Mouse (Mus musculus): ENCODE results near the gene Gm10719. TPM values are rescaled to one million over a fixed set of nuclear protein-coding genes. Genes with fewer than 3 reads are reported as not detected.
"Not testable (repeated sequence)": the region's sequence is repeated elsewhere in the genome, so short reads cannot be mapped to it uniquely, and the experiment has no call there.

Gene Gm10719
- polyA plus RNA-seq (2014; fragmentation: Nextera tagmentation; extraction: Ambion mirVana): not detected in 2 replicates

DNA sequence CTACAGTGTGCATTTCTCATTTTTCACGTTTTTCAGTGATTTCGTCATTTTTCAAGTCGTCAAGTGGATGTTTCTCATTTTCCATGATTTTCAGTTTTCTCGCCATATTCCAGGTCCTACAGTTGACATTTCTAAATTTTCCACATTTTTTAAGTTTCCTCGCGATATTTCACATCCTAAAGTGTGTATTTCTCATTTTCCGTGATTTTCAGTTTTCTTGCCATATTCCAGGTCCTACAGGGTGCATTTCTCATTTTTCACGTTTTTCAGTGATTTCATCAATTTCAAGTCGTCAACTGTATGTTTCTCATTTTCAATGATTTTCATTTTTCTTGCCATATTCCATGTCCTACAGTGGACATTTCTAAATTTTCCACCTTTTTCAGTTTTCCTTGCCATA is at the start of gene Gm10719:
TSS of gene Gm10719 (plus strand) at position 301 of the 400 bp plus-strand sequence.
- H3K4me2 ChIP-seq (ENCODE audit: low read length); H3K9ac ChIP-seq (ENCODE audit: low read length); DNase-seq (ENCODE audit: low spot score); H3K9me3 ChIP-seq (replicated peaks; ENCODE audit: control insufficient read depth, low read length); ATAC-seq; H3K36me3 ChIP-seq (ENCODE audit: control insufficient read depth, insufficient read depth, low read length); H3K27me3 ChIP-seq (replicated peaks; ENCODE audit: control insufficient read depth, insufficient read depth, low read length); H3K4me1 ChIP-seq (ENCODE audit: control insufficient read depth, insufficient read depth, low read length); H3K4me3 ChIP-seq (ENCODE audit: low read depth, low read length); H3K27ac ChIP-seq (ENCODE audit: low read depth, low read length): not testable (repeated sequence)
- WGBS: 80% methylated on average over 1 of the region's 9 CpGs

DNA sequence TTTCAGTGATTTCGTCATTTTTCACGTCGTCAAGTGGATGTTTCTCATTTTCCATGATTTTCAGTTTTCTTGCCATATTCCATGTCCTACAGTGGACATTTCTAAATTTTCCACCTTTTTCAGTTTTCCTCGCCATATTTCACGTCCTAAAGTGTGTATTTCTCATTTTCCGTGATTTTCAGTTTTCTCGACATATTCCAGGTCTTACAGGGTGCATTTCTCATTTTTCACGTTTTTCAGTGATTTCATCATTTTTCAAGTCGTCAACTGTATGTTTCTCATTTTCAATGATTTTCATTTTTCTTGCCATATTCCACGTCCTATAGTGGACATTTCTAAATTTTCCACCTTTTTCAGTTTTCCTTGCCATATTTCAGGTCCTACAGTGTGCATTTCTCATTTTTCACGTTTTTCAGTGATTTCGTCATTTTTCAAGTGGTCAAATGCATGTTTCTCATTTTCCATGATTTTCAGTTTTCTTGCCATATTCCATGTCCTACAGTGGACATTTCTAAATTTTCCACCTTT is 16.7 kb upstream of the Gm10719 start, which contains the start of gene Gm10722:
TSS of gene Gm10722 (plus strand) at position 478 of the 528 bp plus-strand sequence.
- peak; percentile 12 for DNase-seq (ENCODE audit: low spot score)
- not testable (repeated sequence) for H3K36me3 ChIP-seq (ENCODE audit: control insufficient read depth, insufficient read depth, low read length); H3K27me3 ChIP-seq (replicated peaks; ENCODE audit: control insufficient read depth, insufficient read depth, low read length); H3K9ac ChIP-seq (ENCODE audit: low read length); H3K9me3 ChIP-seq (replicated peaks; ENCODE audit: control insufficient read depth, low read length); H3K4me1 ChIP-seq (ENCODE audit: control insufficient read depth, insufficient read depth, low read length); H3K27ac ChIP-seq (ENCODE audit: low read depth, low read length); ATAC-seq; H3K4me3 ChIP-seq (ENCODE audit: low read depth, low read length); H3K4me2 ChIP-seq (ENCODE audit: low read length)
- WGBS: 70% methylated on average over 12 of the region's 12 CpGs

DNA sequence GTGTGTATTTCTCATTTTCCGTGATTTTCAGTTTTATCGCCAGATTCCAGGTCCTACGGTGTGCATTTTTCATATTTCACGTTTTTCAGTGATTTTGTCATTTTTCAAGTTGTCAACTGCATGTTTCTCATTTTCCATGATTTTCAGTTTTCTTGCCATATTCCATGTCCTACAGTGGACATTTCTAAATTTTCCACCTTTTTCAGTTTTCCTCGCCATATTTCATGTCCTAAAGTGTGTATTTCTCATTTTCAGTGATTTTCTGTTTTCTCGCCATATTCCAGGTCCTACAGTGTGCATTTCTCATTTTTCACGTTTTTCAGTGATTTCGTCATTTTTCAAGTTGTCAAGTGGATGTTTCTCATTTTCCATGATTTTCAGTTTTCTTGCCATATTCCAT is 16.2 kb upstream of the Gm10719 start:
- not testable (repeated sequence) for H3K9ac ChIP-seq (ENCODE audit: low read length); H3K36me3 ChIP-seq (ENCODE audit: control insufficient read depth, insufficient read depth, low read length); H3K4me3 ChIP-seq (ENCODE audit: low read depth, low read length); H3K27me3 ChIP-seq (replicated peaks; ENCODE audit: control insufficient read depth, insufficient read depth, low read length); DNase-seq (ENCODE audit: low spot score); H3K4me1 ChIP-seq (ENCODE audit: control insufficient read depth, insufficient read depth, low read length); H3K9me3 ChIP-seq (replicated peaks; ENCODE audit: control insufficient read depth, low read length); H3K4me2 ChIP-seq (ENCODE audit: low read length); ATAC-seq; H3K27ac ChIP-seq (ENCODE audit: low read depth, low read length)
- 65% methylated on average over 8 of the region's 8 CpGs for WGBS

DNA sequence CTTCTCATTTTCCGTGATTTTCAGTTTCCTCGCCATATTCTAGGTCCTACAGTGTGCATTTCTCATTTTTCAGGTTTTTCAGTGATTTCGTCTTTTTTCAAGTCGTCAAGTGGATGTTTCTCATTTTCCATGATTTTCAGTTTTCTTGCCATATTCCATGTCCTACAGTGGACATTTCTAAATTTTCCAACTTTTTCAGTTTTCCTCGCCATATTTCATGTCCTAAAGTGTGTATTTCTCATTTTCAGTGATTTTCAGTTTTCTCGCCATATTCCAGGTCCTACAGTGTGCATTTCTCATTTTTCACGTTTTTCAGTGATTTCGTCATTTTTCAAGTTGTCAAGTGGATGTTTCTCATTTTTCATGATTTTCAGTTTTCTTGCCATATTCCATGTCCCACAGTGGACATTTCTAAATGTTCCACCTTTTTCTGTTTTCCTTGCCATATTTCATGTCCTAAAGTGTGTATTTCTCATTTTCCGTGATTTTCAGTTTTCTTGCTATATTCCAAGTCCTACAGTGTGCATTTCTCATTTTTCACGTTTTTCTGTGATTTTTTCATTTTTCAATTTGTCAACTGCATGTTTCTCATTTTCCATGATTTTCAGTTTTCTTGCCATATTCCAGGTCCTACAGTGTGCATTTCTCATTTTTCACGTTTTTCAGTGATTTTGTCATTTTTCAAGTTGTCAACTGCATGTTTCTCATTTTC is 15.1 kb upstream of the Gm10719 start:
- 57% methylated on average over 8 of the region's 11 CpGs for WGBS
- ATAC-seq: peak; percentile 87

DNA sequence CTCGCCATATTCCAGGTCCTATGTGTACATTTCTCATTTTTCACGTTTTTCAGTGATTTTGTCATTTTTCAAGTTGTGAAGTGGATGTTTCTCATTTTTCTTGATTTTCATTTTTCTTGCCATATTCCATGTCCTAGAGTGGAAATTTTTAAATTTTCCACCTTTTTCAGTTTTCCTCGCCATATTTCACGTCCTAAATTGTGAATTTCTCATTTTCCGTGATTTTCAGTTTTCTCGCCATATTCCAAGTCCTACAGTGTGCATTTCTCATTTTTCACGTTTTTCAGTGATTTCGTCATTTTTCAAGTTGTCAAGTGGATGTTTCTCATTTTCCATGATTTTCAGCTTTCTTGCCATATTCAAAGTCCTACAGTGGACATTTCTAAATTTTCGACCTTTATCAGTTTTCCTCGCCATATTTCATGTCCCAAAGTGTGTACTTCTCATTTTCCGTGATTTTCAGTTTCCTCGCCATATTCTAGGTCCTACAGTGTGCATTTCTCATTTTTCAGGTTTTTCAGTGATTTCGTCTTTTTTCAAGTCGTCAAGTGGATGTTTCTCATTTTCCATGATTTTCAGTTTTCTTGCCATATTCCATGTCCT is 14.3 kb upstream of the Gm10719 start, which contains the start of gene Gm11168:
TSS of gene Gm11168 (plus strand) at position 553 of the 603 bp plus-strand sequence.
- H3K36me3 ChIP-seq (ENCODE audit: control insufficient read depth, insufficient read depth, low read length); H3K9me3 ChIP-seq (replicated peaks; ENCODE audit: control insufficient read depth, low read length); DNase-seq (ENCODE audit: low spot score); H3K9ac ChIP-seq (ENCODE audit: low read length); H3K4me1 ChIP-seq (ENCODE audit: control insufficient read depth, insufficient read depth, low read length); H3K27ac ChIP-seq (ENCODE audit: low read depth, low read length); ATAC-seq; H3K4me3 ChIP-seq (ENCODE audit: low read depth, low read length); H3K27me3 ChIP-seq (replicated peaks; ENCODE audit: control insufficient read depth, insufficient read depth, low read length); H3K4me2 ChIP-seq (ENCODE audit: low read length): not testable (repeated sequence)
- 69% methylated on average over 5 of the region's 14 CpGs for WGBS

More for the DNA sequence above, 15.1 kb upstream of the Gm10719 start:
- DNase-seq (ENCODE audit: low spot score): peak; percentile 10
- not testable (repeated sequence) for H3K4me1 ChIP-seq (ENCODE audit: control insufficient read depth, insufficient read depth, low read length); H3K27ac ChIP-seq (ENCODE audit: low read depth, low read length); H3K9ac ChIP-seq (ENCODE audit: low read length); H3K27me3 ChIP-seq (replicated peaks; ENCODE audit: control insufficient read depth, insufficient read depth, low read length); H3K9me3 ChIP-seq (replicated peaks; ENCODE audit: control insufficient read depth, low read length); H3K4me3 ChIP-seq (ENCODE audit: low read depth, low read length); H3K36me3 ChIP-seq (ENCODE audit: control insufficient read depth, insufficient read depth, low read length); H3K4me2 ChIP-seq (ENCODE audit: low read length)

DNA sequence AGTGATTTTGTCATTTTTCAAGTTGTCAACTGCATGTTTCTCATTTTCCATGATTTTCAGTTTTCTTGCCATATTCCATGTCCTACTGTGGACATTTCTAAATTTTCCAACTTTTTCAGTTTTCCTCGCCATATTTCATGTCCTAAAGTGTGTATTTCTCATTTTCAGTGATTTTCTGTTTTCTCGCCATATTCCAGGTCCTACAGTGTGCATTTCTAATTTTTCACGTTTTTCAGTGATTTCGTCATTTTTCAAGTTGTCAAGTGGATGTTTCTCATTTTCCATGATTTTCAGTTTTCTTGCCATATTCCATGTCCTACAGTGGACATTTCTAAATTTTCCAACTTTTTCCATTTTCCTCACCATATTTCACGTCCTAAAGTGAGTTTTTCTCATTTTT is 11.0 kb upstream of the Gm10719 start:
- H3K4me2 ChIP-seq (ENCODE audit: low read length); DNase-seq (ENCODE audit: low spot score); H3K27me3 ChIP-seq (replicated peaks; ENCODE audit: control insufficient read depth, insufficient read depth, low read length); H3K9ac ChIP-seq (ENCODE audit: low read length); H3K36me3 ChIP-seq (ENCODE audit: control insufficient read depth, insufficient read depth, low read length); H3K4me3 ChIP-seq (ENCODE audit: low read depth, low read length); H3K27ac ChIP-seq (ENCODE audit: low read depth, low read length); H3K4me1 ChIP-seq (ENCODE audit: control insufficient read depth, insufficient read depth, low read length); ATAC-seq: not testable (repeated sequence)
- 82% methylated on average over 1 of the region's 5 CpGs for WGBS
- H3K9me3 ChIP-seq (replicated peaks; ENCODE audit: control insufficient read depth, low read length): peaks cover 10% of the 10 kb centered on the region

DNA sequence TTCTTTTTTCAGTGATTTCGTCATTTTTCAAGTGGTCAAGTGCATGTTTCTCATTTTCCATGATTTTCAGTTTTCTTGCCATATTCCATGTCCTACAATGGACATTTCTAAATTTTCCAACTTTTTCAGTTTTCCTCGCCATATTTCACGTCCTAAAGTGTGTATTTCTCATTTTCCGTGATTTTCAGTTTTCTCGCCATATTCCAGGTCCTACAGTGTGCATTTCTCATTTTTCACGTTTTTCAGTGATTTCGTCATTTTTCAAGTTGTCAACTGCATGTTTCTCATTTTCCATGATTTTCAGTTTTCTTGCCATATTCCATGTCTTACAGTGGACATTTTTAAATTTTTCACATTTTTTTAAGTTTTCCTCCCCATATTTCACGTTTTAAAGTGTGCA is 10.6 kb upstream of the Gm10719 start:
- not testable (repeated sequence) for H3K27ac ChIP-seq (ENCODE audit: low read depth, low read length); H3K36me3 ChIP-seq (ENCODE audit: control insufficient read depth, insufficient read depth, low read length); H3K27me3 ChIP-seq (replicated peaks; ENCODE audit: control insufficient read depth, insufficient read depth, low read length); H3K4me2 ChIP-seq (ENCODE audit: low read length); H3K4me3 ChIP-seq (ENCODE audit: low read depth, low read length); DNase-seq (ENCODE audit: low spot score); H3K9ac ChIP-seq (ENCODE audit: low read length); H3K4me1 ChIP-seq (ENCODE audit: control insufficient read depth, insufficient read depth, low read length)
- ATAC-seq: peak; percentile 60
- peaks cover 10% of the 10 kb centered on the region for H3K9me3 ChIP-seq (replicated peaks; ENCODE audit: control insufficient read depth, low read length)
- WGBS: 59% methylated on average over 8 of the region's 8 CpGs

DNA sequence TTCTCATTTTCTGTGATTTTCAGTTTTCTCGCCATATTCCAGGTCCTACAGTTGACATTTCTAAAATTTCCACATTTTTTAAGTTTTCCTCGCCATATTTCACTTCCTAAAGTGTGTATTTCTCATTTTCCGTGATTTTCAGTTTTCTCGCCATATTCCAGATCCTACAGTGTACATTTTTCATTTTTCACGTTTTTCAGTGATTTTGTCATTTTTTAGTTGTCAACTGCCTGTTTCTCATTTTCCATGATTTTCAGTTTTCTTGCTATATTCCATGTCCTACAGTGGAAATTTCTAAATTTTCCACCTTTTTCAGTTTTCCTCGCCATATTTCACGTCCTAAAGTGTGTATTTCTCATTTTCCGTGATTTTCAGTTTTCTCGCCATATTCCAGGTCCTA is 9.9 kb upstream of the Gm10719 start:
- H3K27me3 ChIP-seq (replicated peaks; ENCODE audit: control insufficient read depth, insufficient read depth, low read length); H3K9ac ChIP-seq (ENCODE audit: low read length); H3K4me3 ChIP-seq (ENCODE audit: low read depth, low read length); H3K36me3 ChIP-seq (ENCODE audit: control insufficient read depth, insufficient read depth, low read length); H3K4me2 ChIP-seq (ENCODE audit: low read length); H3K27ac ChIP-seq (ENCODE audit: low read depth, low read length); H3K4me1 ChIP-seq (ENCODE audit: control insufficient read depth, insufficient read depth, low read length): not testable (repeated sequence)
- peaks cover 10% of the 10 kb centered on the region for H3K9me3 ChIP-seq (replicated peaks; ENCODE audit: control insufficient read depth, low read length)
- 0 out of 2 replicates have a peak, but pooled peaks have one; percentile 9 for ATAC-seq
- DNase-seq (ENCODE audit: low spot score): peak; percentile 0
- 75% methylated on average over 7 of the region's 9 CpGs for WGBS

DNA sequence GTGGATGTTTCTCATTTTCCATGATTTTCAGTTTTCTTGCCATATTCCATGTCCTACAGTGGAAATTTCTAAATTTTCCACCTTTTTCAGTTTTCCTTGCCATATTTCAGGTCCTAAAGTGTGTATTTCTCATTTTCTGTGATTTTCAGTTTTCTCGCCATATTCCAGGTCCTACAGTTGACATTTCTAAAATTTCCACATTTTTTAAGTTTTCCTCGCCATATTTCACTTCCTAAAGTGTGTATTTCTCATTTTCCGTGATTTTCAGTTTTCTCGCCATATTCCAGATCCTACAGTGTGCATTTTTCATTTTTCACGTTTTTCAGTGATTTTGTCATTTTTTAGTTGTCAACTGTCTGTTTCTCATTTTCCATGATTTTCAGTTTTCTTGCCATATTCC is 7.9 kb upstream of the Gm10719 start:
- ATAC-seq: peak; percentile 47; the same call in 1 of the 2 replicates
- DNase-seq (ENCODE audit: low spot score); H3K27me3 ChIP-seq (replicated peaks; ENCODE audit: control insufficient read depth, insufficient read depth, low read length); H3K27ac ChIP-seq (ENCODE audit: low read depth, low read length); H3K36me3 ChIP-seq (ENCODE audit: control insufficient read depth, insufficient read depth, low read length); H3K4me1 ChIP-seq (ENCODE audit: control insufficient read depth, insufficient read depth, low read length); H3K4me3 ChIP-seq (ENCODE audit: low read depth, low read length); H3K9ac ChIP-seq (ENCODE audit: low read length); H3K4me2 ChIP-seq (ENCODE audit: low read length): not testable (repeated sequence)
- WGBS: no CpG with 5 or more reads among the region's 5 CpGs
- H3K9me3 ChIP-seq (replicated peaks; ENCODE audit: control insufficient read depth, low read length): peaks cover 10% of the 10 kb centered on the region

Data from forebrain, embryonic 14.5 days (tissue).